Mouse (Mus musculus): ENCODE results near the gene Pcbp3. TPM values are rescaled to one million over a fixed set of nuclear protein-coding genes. Genes with fewer than 3 reads are reported as not detected.

Pcbp3 gene
- polyA plus RNA-seq, 1 experiment from 2014 or later = 45.2 TPM

DNA sequence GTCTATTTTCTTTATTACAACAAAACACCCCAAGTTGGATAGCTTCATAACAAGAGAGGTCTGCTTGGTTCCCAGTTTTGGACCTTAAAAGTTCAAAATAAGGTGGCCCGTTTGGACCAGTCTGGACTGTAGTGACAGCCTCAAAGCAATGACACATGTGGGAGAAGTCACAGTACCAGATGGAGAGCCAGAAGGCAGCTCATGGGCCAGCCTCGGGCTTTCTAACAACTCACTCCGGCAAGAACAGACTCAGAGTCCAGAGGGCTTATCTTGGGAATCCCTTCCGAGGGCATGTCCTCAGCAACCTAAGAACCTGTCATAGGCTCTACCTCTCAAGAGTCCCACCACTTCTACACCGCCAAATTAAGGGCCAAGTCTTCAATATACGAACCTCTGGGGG is 24.9 kb downstream of the Pcbp3 start:
- Histone ChIP-seq H3K27ac (no peak overlapping the region), H3K9ac (no peak overlapping the region), H3K4me3 (replicated peaks; ENCODE audit: low read length) (no peak overlapping the region), H3K4me1 (replicated peaks; ENCODE audit: control insufficient read depth, insufficient read depth, low read length) (no peaks in the 10 kb centered on the region), H3K4me2 (replicated peaks) (no peak overlapping the region), H3K27me3 (ENCODE audit: control insufficient read depth, insufficient read depth, low read length) (no peaks in the 10 kb centered on the region), H3K9me3 (ENCODE audit: control insufficient read depth, low read length) (no peaks in the 10 kb centered on the region), H3K36me3 (replicated peaks; ENCODE audit: control insufficient read depth, insufficient read depth) (no peaks in the 10 kb centered on the region)
- DNase-seq (ENCODE audit: low spot score) = no peak
- no peak for ATAC-seq (ENCODE audit: low FRiP score)
- 95% methylated on average over 6 of the region's 6 CpGs for WGBS

DNA sequence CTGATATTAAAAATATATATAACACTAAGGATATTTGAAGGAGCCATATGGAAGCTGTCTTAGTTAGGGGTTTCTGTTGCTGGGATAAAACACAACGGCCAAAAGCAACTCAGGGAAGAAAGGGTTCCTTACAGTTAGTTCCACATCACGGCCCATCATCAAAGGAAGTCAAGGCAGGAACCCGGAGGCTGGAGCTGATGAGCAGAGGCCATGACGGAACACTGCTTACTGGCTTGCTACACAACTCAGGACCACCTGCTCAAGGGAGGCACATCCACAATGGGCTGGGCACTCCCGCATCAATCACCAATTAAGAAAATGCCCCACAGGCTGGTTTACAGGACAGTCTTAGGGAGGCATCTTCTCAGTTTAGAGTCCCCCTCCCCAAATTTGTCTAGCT is 26.9 kb downstream of the Pcbp3 start:
- Histone ChIP-seq H3K36me3 (replicated peaks; ENCODE audit: control insufficient read depth, insufficient read depth) (no peaks in the 10 kb centered on the region), H3K4me1 (replicated peaks; ENCODE audit: control insufficient read depth, insufficient read depth, low read length) (0 out of 2 replicates have a peak, but pooled peaks cover 5% of the 10 kb centered on the region), H3K9ac (no peak overlapping the region), H3K4me3 (replicated peaks; ENCODE audit: low read length) (no peak overlapping the region), H3K9me3 (ENCODE audit: control insufficient read depth, low read length) (no peaks in the 10 kb centered on the region), H3K27ac (no peak overlapping the region), H3K4me2 (replicated peaks) (no peak overlapping the region), H3K27me3 (ENCODE audit: control insufficient read depth, insufficient read depth, low read length) (no peaks in the 10 kb centered on the region)
- DNase-seq (ENCODE audit: low spot score) = no peak
- ATAC-seq (ENCODE audit: low FRiP score) = no peak
- 79% methylated on average over 5 of the region's 5 CpGs for WGBS

DNA sequence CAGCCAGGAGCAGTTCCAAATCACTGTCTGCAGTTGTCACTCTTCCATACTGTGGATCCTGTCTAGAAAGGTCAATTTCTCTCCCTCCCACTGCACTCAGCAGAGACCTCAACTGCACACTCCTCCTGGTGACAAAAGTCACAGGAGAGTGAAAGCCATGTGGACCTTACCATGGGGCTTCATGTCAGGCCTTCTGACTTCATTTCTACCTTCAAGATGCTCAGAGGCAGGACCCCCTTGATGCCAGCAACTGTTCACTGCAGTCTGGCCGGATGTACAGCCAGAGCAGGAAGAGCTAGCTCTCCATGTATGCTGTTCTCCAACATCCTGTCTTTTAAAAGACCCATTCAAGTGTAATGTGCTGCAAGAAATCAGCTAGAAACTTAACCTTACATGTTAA is 29.9 kb downstream of the Pcbp3 start:
- Histone ChIP-seq H3K27me3 (ENCODE audit: control insufficient read depth, insufficient read depth, low read length) (no peaks in the 10 kb centered on the region), H3K4me2 (replicated peaks) (no peak overlapping the region), H3K9me3 (ENCODE audit: control insufficient read depth, low read length) (no peaks in the 10 kb centered on the region), H3K4me1 (replicated peaks; ENCODE audit: control insufficient read depth, insufficient read depth, low read length) (0 out of 2 replicates have a peak, but pooled peaks cover 5% of the 10 kb centered on the region), H3K9ac (no peak overlapping the region), H3K4me3 (replicated peaks; ENCODE audit: low read length) (no peak overlapping the region), H3K27ac (no peak overlapping the region), H3K36me3 (replicated peaks; ENCODE audit: control insufficient read depth, insufficient read depth) (no peaks in the 10 kb centered on the region)
- no peak for DNase-seq (ENCODE audit: low spot score)
- ATAC-seq (ENCODE audit: low FRiP score) = no peak
- 78% methylated on average over 1 of the region's 1 CpGs for WGBS

DNA sequence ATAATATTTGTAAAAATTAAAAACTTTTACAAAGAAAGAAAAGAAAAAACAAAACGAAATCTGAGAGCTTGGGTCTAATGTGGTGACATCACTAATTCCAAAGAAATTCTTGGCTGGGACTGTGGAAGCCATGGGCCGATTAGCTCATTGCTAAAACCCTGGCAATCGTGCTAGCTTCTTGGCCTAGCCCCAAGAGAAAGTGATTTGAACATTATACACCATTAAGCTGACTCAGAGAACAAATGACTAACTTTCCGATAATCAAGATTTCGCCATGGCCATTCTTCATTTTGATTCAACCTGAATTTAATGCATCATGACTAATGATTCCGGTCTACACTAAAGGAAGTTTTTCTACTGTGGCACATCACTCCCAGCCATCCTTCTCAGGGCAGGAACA is 30.6 kb downstream of the Pcbp3 start:
- Histone ChIP-seq H3K9ac (no peak overlapping the region), H3K9me3 (ENCODE audit: control insufficient read depth, low read length) (no peaks in the 10 kb centered on the region), H3K36me3 (replicated peaks; ENCODE audit: control insufficient read depth, insufficient read depth) (no peaks in the 10 kb centered on the region), H3K4me2 (replicated peaks) (no peak overlapping the region), H3K4me3 (replicated peaks; ENCODE audit: low read length) (no peak overlapping the region), H3K27me3 (ENCODE audit: control insufficient read depth, insufficient read depth, low read length) (no peaks in the 10 kb centered on the region), H3K4me1 (replicated peaks; ENCODE audit: control insufficient read depth, insufficient read depth, low read length) (0 out of 2 replicates have a peak, but pooled peaks cover 5% of the 10 kb centered on the region), H3K27ac (no peak overlapping the region)
- ATAC-seq (ENCODE audit: low FRiP score) (no peak), DNase-seq (ENCODE audit: low spot score) (peak; percentile 43)
- WGBS = 76% methylated on average over 6 of the region's 6 CpGs

DNA sequence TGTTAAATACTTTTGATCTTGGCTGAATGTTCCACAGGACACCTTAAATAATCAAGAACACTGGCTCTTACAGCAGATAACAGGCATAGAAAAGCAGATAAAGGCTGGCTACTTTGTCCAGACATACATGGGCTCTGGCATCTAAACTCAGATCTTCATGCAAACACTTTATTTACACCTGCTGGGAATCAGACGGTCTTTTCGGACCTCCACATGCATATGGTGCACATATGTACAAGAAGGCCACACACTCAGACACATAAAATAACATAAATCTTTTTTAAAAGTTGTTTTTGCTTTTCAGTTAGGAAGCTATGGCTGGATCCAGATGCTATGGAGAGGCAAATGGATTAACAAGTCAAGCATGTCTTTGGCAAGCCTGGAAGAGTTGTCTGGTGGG is 37.2 kb downstream of the Pcbp3 start:
- no peak overlapping the region for H3K4me2 ChIP-seq (replicated peaks)
- no peaks in the 10 kb centered on the region for H3K4me1 ChIP-seq (replicated peaks; ENCODE audit: control insufficient read depth, insufficient read depth, low read length)
- no peaks in the 10 kb centered on the region for H3K36me3 ChIP-seq (replicated peaks; ENCODE audit: control insufficient read depth, insufficient read depth)
- H3K9me3 ChIP-seq (ENCODE audit: control insufficient read depth, low read length) = 0 out of 2 replicates have a peak, but pooled peaks cover under 1% of the 10 kb centered on the region
- WGBS = 96% methylated on average over 2 of the region's 2 CpGs
- H3K27me3 ChIP-seq (ENCODE audit: control insufficient read depth, insufficient read depth, low read length) = no peaks in the 10 kb centered on the region
- no peak for DNase-seq (ENCODE audit: low spot score)
- H3K4me3 ChIP-seq (replicated peaks; ENCODE audit: low read length) = no peak overlapping the region
- ATAC-seq (ENCODE audit: low FRiP score) = no peak
- no peak overlapping the region for H3K9ac ChIP-seq
- no peak overlapping the region for H3K27ac ChIP-seq

DNA sequence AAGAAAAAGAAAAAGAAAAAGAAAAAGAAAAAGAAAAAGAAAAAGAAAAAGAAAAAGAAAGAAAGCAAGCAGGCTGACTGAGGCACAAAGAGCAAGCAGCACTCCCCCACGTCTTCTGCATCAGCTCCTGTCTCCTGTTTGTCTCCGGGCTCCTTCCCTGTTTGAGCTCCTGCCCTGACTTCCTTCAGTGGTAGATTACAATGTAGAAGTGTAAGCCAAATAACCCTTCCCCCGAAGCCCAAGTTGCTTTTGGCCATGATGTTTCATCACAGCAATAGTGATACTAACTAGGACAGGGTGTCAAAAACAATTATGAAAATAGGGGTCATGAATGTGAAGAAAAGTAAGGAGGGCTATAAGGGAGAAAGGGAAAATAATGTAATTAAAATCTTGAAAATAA is 43.6 kb downstream of the Pcbp3 start:
- no peaks in the 10 kb centered on the region for H3K36me3 ChIP-seq (replicated peaks; ENCODE audit: control insufficient read depth, insufficient read depth)
- H3K4me3 ChIP-seq (replicated peaks; ENCODE audit: low read length) = no peak overlapping the region
- no peaks in the 10 kb centered on the region for H3K27me3 ChIP-seq (ENCODE audit: control insufficient read depth, insufficient read depth, low read length)
- 89% methylated on average over 3 of the region's 3 CpGs for WGBS
- no peak for ATAC-seq (ENCODE audit: low FRiP score)
- peaks cover 7% of the 10 kb centered on the region; the same call in 1 of the 2 replicates for H3K9me3 ChIP-seq (ENCODE audit: control insufficient read depth, low read length)
- no peak overlapping the region for H3K4me2 ChIP-seq (replicated peaks)
- no peak for DNase-seq (ENCODE audit: low spot score)
- no peaks in the 10 kb centered on the region for H3K4me1 ChIP-seq (replicated peaks; ENCODE audit: control insufficient read depth, insufficient read depth, low read length)
- H3K27ac ChIP-seq = no peak overlapping the region
- H3K9ac ChIP-seq = no peak overlapping the region

DNA sequence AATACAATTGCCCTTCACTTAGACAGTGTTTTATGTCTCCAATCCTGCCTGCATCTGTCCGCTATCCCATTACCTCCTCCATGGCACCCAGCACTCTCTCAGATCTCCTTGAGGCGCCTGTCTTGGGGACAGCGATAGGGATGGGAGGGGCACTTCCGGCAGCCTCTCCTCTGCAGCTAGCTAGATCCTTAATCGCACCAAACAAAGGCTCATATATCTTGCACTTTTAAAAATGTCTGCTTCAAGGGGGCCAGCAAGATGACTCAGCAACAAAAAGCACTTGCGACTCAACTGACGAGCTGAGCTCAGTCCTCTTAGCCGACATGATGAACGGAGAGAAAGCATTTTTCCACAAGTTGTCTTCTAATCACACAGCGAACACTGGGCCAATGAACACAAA is 55.3 kb downstream of the Pcbp3 start:
- Histone ChIP-seq H3K27me3 (ENCODE audit: control insufficient read depth, insufficient read depth, low read length) (no peaks in the 10 kb centered on the region), H3K36me3 (replicated peaks; ENCODE audit: control insufficient read depth, insufficient read depth) (no peaks in the 10 kb centered on the region), H3K4me1 (replicated peaks; ENCODE audit: control insufficient read depth, insufficient read depth, low read length) (peaks cover 15% of the 10 kb centered on the region; the same call in 1 of the 2 replicates), H3K4me2 (replicated peaks) (peak overlapping the region; percentile 8; the same call in 1 of the 2 replicates), H3K9ac (no peak overlapping the region), H3K4me3 (replicated peaks; ENCODE audit: low read length) (no peak overlapping the region), H3K27ac (peak overlapping the region; percentile 18; the same call in 1 of the 2 replicates), H3K9me3 (ENCODE audit: control insufficient read depth, low read length) (no peaks in the 10 kb centered on the region)
- ATAC-seq (ENCODE audit: low FRiP score) (no peak), DNase-seq (ENCODE audit: low spot score) (no peak)
- whole genome bisulfite sequencing = 78% methylated on average over 10 of the region's 10 CpGs

DNA sequence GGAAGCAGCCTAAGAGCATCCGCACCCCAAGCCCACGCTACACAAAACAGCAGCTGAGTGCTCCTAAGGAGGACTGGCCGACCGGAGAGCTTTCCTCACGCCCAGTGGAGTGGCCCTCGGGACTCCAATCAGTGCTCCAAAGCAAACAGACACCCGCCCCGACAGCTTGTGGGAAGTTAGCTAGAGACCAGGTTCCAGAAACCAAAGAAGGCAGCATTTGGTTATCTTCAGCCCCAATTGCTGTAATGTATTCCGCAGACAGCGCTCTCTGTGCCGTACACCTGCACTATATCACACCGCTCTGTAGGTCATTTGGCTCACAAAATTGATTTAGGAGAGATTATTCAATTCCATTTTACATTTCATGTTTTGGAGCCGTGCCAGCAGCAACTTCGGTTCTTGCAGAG is 55.7 kb downstream of the Pcbp3 start:
- Histone ChIP-seq H3K9ac (no peak overlapping the region), H3K27ac (peak overlapping the region; percentile 18; the same call in 1 of the 2 replicates), H3K4me2 (replicated peaks) (peak overlapping the region; percentile 8; the same call in 1 of the 2 replicates), H3K4me1 (replicated peaks; ENCODE audit: control insufficient read depth, insufficient read depth, low read length) (peaks cover 15% of the 10 kb centered on the region; the same call in 1 of the 2 replicates), H3K9me3 (ENCODE audit: control insufficient read depth, low read length) (no peaks in the 10 kb centered on the region), H3K36me3 (replicated peaks; ENCODE audit: control insufficient read depth, insufficient read depth) (no peaks in the 10 kb centered on the region), H3K27me3 (ENCODE audit: control insufficient read depth, insufficient read depth, low read length) (no peaks in the 10 kb centered on the region), H3K4me3 (replicated peaks; ENCODE audit: low read length) (no peak overlapping the region)
- no peak for ATAC-seq (ENCODE audit: low FRiP score)
- WGBS = 82% methylated on average over 14 of the region's 14 CpGs
- no peak for DNase-seq (ENCODE audit: low spot score)

DNA sequence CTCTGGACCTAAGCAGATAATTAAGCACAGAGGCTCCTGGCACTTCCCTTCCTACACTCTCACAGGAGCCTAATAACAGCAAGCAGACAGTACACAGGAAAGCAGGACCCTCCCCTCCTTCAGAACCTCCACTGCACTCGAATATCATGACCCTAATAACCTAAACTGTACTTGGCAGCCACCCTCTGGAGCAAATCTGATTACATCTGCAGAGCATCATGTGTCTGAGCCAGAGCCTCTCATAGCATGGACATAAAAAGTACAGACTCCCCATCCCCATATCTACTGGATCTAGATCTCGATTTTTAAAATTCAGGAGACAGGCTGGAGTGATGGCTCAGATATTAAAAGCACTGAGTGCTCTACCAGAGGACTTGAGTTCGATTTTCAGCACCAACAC is 58.0 kb downstream of the Pcbp3 start:
- Histone ChIP-seq H3K27me3 (ENCODE audit: control insufficient read depth, insufficient read depth, low read length) (no peaks in the 10 kb centered on the region), H3K9ac (no peak overlapping the region), H3K36me3 (replicated peaks; ENCODE audit: control insufficient read depth, insufficient read depth) (no peaks in the 10 kb centered on the region), H3K4me2 (replicated peaks) (no peak overlapping the region), H3K9me3 (ENCODE audit: control insufficient read depth, low read length) (no peaks in the 10 kb centered on the region), H3K4me1 (replicated peaks; ENCODE audit: control insufficient read depth, insufficient read depth, low read length) (peaks cover 15% of the 10 kb centered on the region; the same call in 1 of the 2 replicates), H3K4me3 (replicated peaks; ENCODE audit: low read length) (no peak overlapping the region), H3K27ac (peak overlapping the region; percentile 59; the same call in 1 of the 2 replicates)
- 74% methylated on average over 3 of the region's 3 CpGs for WGBS
- DNase-seq (ENCODE audit: low spot score) (no peak), ATAC-seq (ENCODE audit: low FRiP score) (no peak)

DNA sequence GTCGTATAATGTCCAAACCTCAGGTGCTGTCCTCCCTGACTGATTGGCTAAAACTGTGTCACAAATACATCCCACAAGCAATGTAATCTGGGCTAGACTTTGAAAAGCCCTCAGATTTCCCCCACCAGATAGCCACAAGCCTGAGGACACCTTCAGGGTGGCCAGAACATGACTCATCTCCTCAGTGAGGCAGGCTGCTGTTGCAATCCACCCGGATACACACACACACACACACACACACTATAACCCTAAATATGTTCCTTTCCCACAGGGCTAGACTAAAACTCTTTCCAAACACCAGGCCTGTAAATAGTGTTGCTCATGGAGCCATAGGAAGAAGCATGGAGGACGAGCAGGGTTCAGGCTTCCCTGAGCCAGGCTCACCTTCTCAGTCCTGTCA is 58.6 kb downstream of the Pcbp3 start:
- Histone ChIP-seq H3K27me3 (ENCODE audit: control insufficient read depth, insufficient read depth, low read length) (no peaks in the 10 kb centered on the region), H3K4me3 (replicated peaks; ENCODE audit: low read length) (no peak overlapping the region), H3K27ac (peak overlapping the region; percentile 59; the same call in 1 of the 2 replicates), H3K4me1 (replicated peaks; ENCODE audit: control insufficient read depth, insufficient read depth, low read length) (peaks cover 15% of the 10 kb centered on the region; the same call in 1 of the 2 replicates), H3K9me3 (ENCODE audit: control insufficient read depth, low read length) (no peaks in the 10 kb centered on the region), H3K9ac (no peak overlapping the region), H3K36me3 (replicated peaks; ENCODE audit: control insufficient read depth, insufficient read depth) (no peaks in the 10 kb centered on the region), H3K4me2 (replicated peaks) (no peak overlapping the region)
- DNase-seq (ENCODE audit: low spot score) = no peak
- 86% methylated on average over 3 of the region's 3 CpGs for WGBS
- no peak for ATAC-seq (ENCODE audit: low FRiP score)
